Mouse (Mus musculus): ENCODE data around the gene Cabp2. TPM values are rescaled to one million over a fixed set of nuclear protein-coding genes. Genes with fewer than 3 reads are reported as not detected.
"Not testable (repeated sequence)": the region's sequence is repeated elsewhere in the genome, so short reads cannot be mapped to it uniquely, and the experiment has no call there.

The Cabp2 gene
- polyA plus RNA-seq (2015; fragmentation: Nextera tagmentation; extraction: Ambion mirVana): not detected in 2 replicates

DNA sequence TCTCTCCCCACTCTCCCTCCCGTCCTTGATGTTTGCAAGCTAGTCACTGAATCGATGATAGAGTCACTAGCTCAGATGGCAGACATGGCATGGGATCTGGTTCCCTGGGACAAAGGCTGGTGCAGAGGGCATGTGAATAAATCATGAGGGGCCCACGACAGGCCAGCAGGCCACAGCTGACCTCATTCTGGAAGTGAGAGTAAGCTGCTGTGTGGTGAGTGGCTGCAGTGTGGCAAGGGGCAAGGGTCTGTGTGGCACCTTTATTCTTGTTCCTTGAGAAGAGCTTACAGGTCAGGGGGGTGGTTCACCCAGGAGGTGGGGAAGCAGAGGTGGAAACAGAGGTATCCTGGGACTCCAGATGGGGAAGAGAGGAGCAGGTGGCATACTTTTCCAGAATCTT, at the start of gene Cabp2:
Cabp2 (plus strand) TSS at position 185 of the 400 bp plus-strand sequence.
- no peaks in the 10 kb centered on the region for H3K36me3 ChIP-seq
- H3K4me2 ChIP-seq (replicated peaks): no peak within 1 kb of the TSS
- 73% methylated on average over 3 of the region's 3 CpGs for WGBS
- ATAC-seq (ENCODE audit: insufficient number of reproducible peaks, low FRiP score, low TSS enrichment, low read depth): no peak
- H3K9me3 ChIP-seq (replicated peaks): no peaks in the 10 kb centered on the region
- H3K4me1 ChIP-seq: no peaks in the 10 kb centered on the region
- no peaks in the 10 kb centered on the region for H3K27me3 ChIP-seq
- no peak within 1 kb of the TSS for H3K9ac ChIP-seq
- no peak within 1 kb of the TSS for H3K27ac ChIP-seq (replicated peaks)
- H3K4me3 ChIP-seq (replicated peaks): no peak within 1 kb of the TSS

DNA sequence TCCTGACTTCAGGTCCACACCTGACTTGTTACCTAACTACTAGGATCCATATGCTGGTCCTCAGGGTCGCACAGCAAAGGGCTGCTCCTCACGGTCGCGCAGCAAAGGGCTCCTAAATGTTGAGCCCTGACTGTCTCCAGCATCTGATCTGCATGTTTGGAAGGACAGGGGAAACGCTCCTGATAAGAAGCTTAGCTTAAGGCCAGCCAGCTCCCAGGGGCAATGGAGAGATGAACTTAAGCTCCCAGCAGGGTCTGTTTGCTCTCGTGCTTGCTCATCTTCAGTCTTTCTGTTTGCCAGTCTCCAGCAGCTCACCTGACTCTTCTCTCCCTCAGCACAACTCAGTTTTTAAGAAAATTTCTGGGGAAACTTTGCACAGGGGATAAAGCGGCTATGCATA, 48.7 kb upstream of the Cabp2 start:
- ATAC-seq (ENCODE audit: insufficient number of reproducible peaks, low FRiP score, low TSS enrichment, low read depth): no peak
- H3K27me3 ChIP-seq: no peaks in the 10 kb centered on the region
- H3K4me2 ChIP-seq (replicated peaks): no peak overlapping the region
- no peaks in the 10 kb centered on the region for H3K36me3 ChIP-seq
- 56% methylated on average over 7 of the region's 7 CpGs for WGBS
- no peak overlapping the region for H3K9ac ChIP-seq
- no peak overlapping the region for H3K27ac ChIP-seq (replicated peaks)
- H3K9me3 ChIP-seq (replicated peaks): no peaks in the 10 kb centered on the region
- no peak overlapping the region for H3K4me3 ChIP-seq (replicated peaks)
- H3K4me1 ChIP-seq: peaks cover 9% of the 10 kb centered on the region

DNA sequence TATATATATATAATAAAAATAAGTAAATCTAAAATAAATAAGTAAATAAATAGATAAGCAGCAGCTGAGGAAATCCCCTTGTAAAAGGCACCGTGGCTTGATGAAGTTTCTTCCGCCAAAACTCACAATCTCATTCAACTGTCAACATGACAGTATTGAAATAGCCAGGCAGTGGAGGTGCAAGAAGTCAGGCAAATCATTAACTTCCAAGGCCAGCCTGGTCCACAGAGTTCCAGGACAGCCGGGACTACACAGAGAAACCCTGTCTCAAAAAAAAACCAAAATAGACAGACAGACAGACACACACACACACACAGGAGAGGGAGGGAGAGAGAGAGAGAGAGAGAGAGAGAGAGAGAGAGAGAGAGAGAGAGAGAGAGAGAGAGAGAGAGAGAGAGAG, 48.1 kb upstream of the Cabp2 start:
- ATAC-seq (ENCODE audit: insufficient number of reproducible peaks, low FRiP score, low TSS enrichment, low read depth): no peak
- Histone ChIP-seq H3K9ac (no peak overlapping the region), H3K27me3 (no peaks in the 10 kb centered on the region), H3K4me2 (replicated peaks) (no peak overlapping the region), H3K27ac (replicated peaks) (no peak overlapping the region), H3K4me3 (replicated peaks) (no peak overlapping the region), H3K36me3 (no peaks in the 10 kb centered on the region), H3K4me1 (peaks cover 13% of the 10 kb centered on the region), H3K9me3 (replicated peaks) (no peaks in the 10 kb centered on the region)
- WGBS: 84% methylated on average over 3 of the region's 3 CpGs

DNA sequence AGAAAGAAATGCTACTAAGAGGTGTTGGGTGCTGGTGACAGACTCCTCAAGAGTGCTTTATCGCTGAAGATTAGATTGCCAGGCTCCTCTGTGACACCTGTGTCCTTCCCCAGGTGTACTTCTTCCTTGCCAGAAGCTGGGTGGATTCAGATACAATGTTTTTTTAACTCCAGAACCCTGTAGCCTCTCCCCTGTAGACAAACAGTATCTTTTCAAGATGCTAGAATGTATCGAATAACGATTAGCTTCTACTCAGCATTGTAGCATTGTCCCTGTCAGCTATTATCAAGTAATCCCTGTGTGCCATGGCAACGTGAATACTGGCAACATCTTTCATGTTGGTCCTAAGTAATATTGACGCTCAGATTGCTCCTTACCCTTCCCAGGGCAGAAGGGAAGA, 47.6 kb upstream of the Cabp2 start:
- H3K4me3 ChIP-seq (replicated peaks): no peak overlapping the region
- no peak overlapping the region for H3K9ac ChIP-seq
- H3K4me2 ChIP-seq (replicated peaks): no peak overlapping the region
- no peaks in the 10 kb centered on the region for H3K9me3 ChIP-seq (replicated peaks)
- ATAC-seq (ENCODE audit: insufficient number of reproducible peaks, low FRiP score, low TSS enrichment, low read depth): no peak
- no peaks in the 10 kb centered on the region for H3K36me3 ChIP-seq
- WGBS: 67% methylated on average over 5 of the region's 5 CpGs
- no peaks in the 10 kb centered on the region for H3K27me3 ChIP-seq
- no peak overlapping the region for H3K27ac ChIP-seq (replicated peaks)
- peaks cover 15% of the 10 kb centered on the region for H3K4me1 ChIP-seq

DNA sequence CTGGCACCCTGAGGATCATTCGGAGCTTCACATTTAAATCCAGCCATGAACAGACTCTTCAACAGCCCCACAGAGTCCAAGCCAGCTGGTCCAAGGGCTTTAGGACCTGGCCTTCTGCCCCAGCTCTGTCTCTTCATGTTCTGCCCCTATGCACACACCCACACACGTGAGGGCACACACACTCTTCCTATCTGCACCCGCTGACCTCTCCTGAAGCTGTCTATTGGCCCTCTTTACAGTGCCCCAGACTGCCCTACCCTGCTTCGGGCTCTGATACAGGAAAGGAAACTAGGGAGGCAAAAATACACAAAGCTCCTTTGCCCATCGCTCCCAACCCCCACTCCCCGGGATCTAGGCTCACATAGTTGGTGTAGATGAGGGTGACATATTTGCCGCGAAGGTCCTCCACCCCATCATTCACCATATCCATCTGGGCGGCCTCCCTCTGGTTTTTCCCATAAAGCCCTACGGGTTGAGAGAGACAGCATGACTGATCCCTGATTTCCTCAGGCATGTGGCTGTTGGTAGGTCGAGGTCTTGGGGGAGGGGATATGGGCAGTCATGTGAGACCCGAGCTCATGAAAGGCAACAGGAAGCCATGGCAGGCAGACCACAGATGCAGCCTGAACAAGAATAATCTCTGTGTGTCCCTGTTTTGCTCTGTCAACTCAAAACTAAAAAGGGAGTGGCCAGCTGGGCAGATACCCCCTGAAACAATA, 44.9 kb upstream of the Cabp2 start:
- 69% methylated on average over 12 of the region's 12 CpGs for WGBS
- Histone ChIP-seq H3K36me3 (no peaks in the 10 kb centered on the region), H3K9ac (no peak overlapping the region), H3K4me3 (replicated peaks) (no peak overlapping the region), H3K4me1 (peaks cover 15% of the 10 kb centered on the region), H3K27ac (replicated peaks) (no peak overlapping the region), H3K4me2 (replicated peaks) (peak overlapping the region; percentile 18), H3K9me3 (replicated peaks) (no peaks in the 10 kb centered on the region), H3K27me3 (no peaks in the 10 kb centered on the region)
- ATAC-seq (ENCODE audit: insufficient number of reproducible peaks, low FRiP score, low TSS enrichment, low read depth): no peak

DNA sequence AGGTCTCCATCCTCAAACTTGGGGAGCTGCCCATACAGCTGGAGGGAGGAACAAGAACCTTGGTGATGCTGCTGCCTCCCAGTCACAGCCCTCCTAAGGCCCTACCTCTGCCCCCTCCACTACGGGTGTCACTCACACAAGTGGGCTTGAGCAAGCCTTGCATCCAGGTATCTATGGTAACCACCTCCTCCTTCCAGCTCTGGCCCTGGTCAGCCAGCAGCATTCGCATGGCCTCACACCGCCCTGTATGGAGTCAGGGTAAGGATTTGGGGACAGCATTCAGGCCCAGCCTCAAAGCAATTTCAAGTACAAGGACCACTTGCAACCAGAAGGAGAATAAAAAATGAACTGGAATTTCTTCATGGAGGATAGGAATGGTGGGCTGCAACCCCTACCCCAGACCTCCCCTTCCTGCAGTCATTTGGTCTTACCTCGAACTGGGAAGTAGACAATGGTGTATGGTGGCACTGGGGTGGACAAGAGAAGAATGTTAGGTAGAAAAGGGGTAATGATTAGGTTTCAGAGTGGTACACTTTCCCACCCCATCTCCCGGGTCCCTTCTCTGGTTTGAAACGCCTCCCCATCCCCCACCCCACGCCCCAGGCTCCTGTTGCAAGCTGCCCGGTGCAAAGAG, 44.1 kb upstream of the Cabp2 start:
- peaks cover 15% of the 10 kb centered on the region for H3K4me1 ChIP-seq
- not testable (repeated sequence) for H3K27me3 ChIP-seq; H3K36me3 ChIP-seq; H3K9me3 ChIP-seq (replicated peaks); ATAC-seq (ENCODE audit: insufficient number of reproducible peaks, low FRiP score, low TSS enrichment, low read depth)
- H3K27ac ChIP-seq (replicated peaks): peak overlapping the region; percentile 83
- H3K9ac ChIP-seq: peak overlapping the region; percentile 76
- H3K4me2 ChIP-seq (replicated peaks): peak overlapping the region; percentile 73
- H3K4me3 ChIP-seq (replicated peaks): peak overlapping the region; percentile 70
- WGBS: 22% methylated on average over 7 of the region's 8 CpGs

DNA sequence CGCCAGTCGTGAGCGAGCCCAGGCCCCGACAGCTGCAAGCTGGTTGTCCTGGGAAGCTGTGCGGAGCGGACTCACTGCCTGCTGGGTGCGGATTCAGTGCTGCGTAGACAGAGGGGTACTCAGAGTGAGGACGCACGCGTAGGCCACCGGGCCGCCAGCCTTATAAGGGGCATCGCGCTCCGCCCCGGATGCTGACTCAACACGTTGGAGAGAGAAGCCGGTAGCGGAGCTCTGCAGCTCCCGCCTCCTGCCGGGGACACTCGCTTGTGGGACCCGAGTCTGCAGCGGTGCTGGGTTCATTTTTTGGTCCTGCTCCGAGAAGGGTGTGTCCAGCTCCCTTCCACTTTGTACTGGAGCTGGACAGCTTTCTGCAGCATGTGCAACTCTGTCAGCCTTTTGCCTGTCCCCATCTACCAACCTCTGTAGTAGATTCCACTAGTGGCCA, 43.6 kb upstream of the Cabp2 start, which contains the start of gene Gstp1:
Gstp1 (minus strand) TSS at position 198 of the 445 bp plus-strand sequence.
- no peaks in the 10 kb centered on the region for H3K27me3 ChIP-seq
- under 1% methylated on average over 26 of the region's 26 CpGs for WGBS
- peak; percentile 89 for ATAC-seq (ENCODE audit: insufficient number of reproducible peaks, low FRiP score, low TSS enrichment, low read depth)
- no peaks in the 10 kb centered on the region for H3K9me3 ChIP-seq (replicated peaks)
- peak within 1 kb of the TSS; percentile 76 for H3K9ac ChIP-seq
- peak within 1 kb of the TSS; percentile 83 for H3K27ac ChIP-seq (replicated peaks)
- H3K36me3 ChIP-seq: no peaks in the 10 kb centered on the region
- H3K4me1 ChIP-seq: peaks cover 15% of the 10 kb centered on the region
- peak within 1 kb of the TSS; percentile 73 for H3K4me2 ChIP-seq (replicated peaks)
- H3K4me3 ChIP-seq (replicated peaks): peak within 1 kb of the TSS; percentile 70

DNA sequence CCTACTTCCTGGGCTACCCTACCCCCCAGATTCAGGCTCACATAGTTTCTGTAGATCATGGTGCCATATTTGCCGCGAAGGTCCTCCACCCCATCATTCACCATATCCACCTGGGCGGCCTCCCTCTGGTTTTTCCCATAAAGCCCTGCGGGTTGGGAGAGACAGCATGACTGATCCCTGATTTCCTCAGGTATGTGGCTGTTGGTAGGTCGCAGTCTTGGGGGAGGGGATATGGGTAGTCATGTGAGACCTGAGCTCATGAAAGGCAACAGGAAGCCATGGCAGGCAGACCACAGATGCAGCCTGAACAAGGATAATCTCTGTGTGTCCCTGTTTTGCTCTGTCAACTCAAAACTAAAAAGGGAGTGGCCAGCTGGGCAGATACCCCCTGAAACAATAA, 40.4 kb upstream of the Cabp2 start:
- not testable (repeated sequence) for H3K36me3 ChIP-seq; ATAC-seq (ENCODE audit: insufficient number of reproducible peaks, low FRiP score, low TSS enrichment, low read depth); H3K4me3 ChIP-seq (replicated peaks); H3K9me3 ChIP-seq (replicated peaks); H3K27me3 ChIP-seq; H3K4me2 ChIP-seq (replicated peaks); H3K9ac ChIP-seq; H3K27ac ChIP-seq (replicated peaks)
- 79% methylated on average over 5 of the region's 5 CpGs for WGBS
- H3K4me1 ChIP-seq: peaks cover 18% of the 10 kb centered on the region

DNA sequence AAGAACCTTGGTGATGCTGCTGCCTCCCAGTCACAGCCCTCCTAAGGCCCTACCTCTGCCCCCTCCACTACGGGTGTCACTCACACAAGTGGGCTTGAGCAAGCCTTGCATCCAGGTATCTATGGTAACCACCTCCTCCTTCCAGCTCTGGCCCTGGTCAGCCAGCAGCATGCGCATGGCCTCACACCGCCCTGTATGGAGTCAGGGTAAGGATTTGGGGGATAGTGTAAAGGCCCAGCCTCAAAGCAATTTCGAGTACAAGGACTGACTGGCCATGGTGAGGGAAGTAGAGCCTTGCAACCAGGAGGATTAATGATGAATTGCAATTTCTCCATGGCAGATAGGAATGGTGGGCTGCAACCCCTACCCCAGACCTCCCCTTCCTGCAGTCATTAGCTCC, 39.9 kb upstream of the Cabp2 start:
- H3K9ac ChIP-seq; ATAC-seq (ENCODE audit: insufficient number of reproducible peaks, low FRiP score, low TSS enrichment, low read depth); H3K9me3 ChIP-seq (replicated peaks); H3K4me3 ChIP-seq (replicated peaks); H3K27me3 ChIP-seq; H3K36me3 ChIP-seq; H3K27ac ChIP-seq (replicated peaks); H3K4me2 ChIP-seq (replicated peaks): not testable (repeated sequence)
- 89% methylated on average over 3 of the region's 4 CpGs for WGBS
- H3K4me1 ChIP-seq: peaks cover 18% of the 10 kb centered on the region

DNA sequence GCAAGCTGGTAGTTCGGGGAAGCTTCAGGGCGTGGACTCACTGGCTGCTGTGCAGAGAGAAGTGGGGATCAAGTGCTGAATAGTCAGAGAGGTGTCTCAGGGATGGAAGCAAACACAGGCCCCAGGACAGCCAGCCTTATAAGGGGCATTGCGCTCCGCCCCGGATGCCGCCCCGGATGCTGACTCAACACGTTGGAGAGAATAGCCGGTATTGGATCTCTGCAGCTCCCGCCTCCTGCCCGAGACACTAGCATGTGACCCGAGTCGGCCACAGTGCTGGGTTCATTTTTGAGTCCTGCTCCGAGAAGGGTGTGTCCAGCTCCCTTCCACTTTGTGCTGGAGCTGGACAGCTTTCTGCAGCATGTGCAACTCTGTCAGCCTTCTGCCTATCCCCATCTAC, 39.3 kb upstream of the Cabp2 start:
- 66% methylated on average over 14 of the region's 14 CpGs for WGBS
- Histone ChIP-seq H3K27me3 (no peaks in the 10 kb centered on the region), H3K27ac (replicated peaks) (no peak overlapping the region), H3K36me3 (no peaks in the 10 kb centered on the region), H3K4me2 (replicated peaks) (no peak overlapping the region), H3K4me1 (peaks cover 17% of the 10 kb centered on the region), H3K9ac (no peak overlapping the region), H3K9me3 (replicated peaks) (no peaks in the 10 kb centered on the region), H3K4me3 (replicated peaks) (no peak overlapping the region)
- no peak for ATAC-seq (ENCODE audit: insufficient number of reproducible peaks, low FRiP score, low TSS enrichment, low read depth)

DNA sequence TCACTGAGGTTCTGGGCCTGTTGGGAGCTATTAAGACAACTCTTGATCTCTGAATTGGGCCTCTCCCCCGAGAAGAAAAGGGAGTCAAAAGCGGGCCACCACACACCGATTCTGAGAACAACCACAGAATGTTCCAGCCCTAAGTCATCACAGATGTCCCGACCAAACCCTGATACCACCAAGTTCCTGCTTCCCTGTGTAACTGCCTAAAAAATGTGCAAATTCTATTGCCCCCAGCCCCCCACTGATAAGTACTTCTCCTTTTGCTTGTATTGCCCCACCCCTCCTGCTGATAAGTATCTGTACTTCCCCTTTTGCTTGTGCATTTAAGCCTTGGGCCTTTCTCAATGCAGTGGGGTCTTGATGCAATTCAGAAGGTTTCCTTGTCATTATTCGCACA, 37.3 kb upstream of the Cabp2 start:
- not testable (repeated sequence) for H3K9ac ChIP-seq; H3K36me3 ChIP-seq; H3K27me3 ChIP-seq; H3K4me2 ChIP-seq (replicated peaks); H3K27ac ChIP-seq (replicated peaks); H3K9me3 ChIP-seq (replicated peaks); H3K4me3 ChIP-seq (replicated peaks); ATAC-seq (ENCODE audit: insufficient number of reproducible peaks, low FRiP score, low TSS enrichment, low read depth)
- peaks cover 11% of the 10 kb centered on the region for H3K4me1 ChIP-seq
- WGBS: 66% methylated on average over 5 of the region's 5 CpGs
